Mouse (Mus musculus): Measurements from ENCODE around the gene Tubgcp6.

The Tubgcp6 gene

GRCm38 (mm10) chr15:89122649-89123366 lies at the start of gene Tubgcp6:
Gene Tubgcp6, minus strand, starts transcription at chr15:89123112.
- peak; percentile 91 to 92 for DNase-seq (ENCODE audit: low spot score in 2 of 2)

- no peak for DNase-seq (ENCODE audit: low spot score in 2 of 2)
Measured at GRCm38 (mm10) chr15:89172276-89172935, 49.5 kb upstream of the Tubgcp6 start.

- no peak for DNase-seq (ENCODE audit: low spot score in 2 of 2)
Measured at GRCm38 (mm10) chr15:89171526-89172051, 48.7 kb upstream of the Tubgcp6 start.

GRCm38 (mm10) chr15:89170102-89170501 lies 47.2 kb upstream of the Tubgcp6 start:
- DNase-seq (ENCODE audit: low spot score in 2 of 2) = no peak

- peak; percentile 71 to 72 for DNase-seq (ENCODE audit: low spot score in 2 of 2)
Measured at GRCm38 (mm10) chr15:89169431-89169830, 46.5 kb upstream of the Tubgcp6 start.

GRCm38 (mm10) chr15:89168922-89169321 lies 46.0 kb upstream of the Tubgcp6 start:
- DNase-seq (ENCODE audit: low spot score in 2 of 2) = no peak

GRCm38 (mm10) chr15:89165478-89165877 lies 42.6 kb upstream of the Tubgcp6 start:
- DNase-seq (ENCODE audit: low spot score in 2 of 2) = no peak

- no peak for DNase-seq (ENCODE audit: low spot score in 2 of 2)
Measured at GRCm38 (mm10) chr15:89161397-89161796, 38.5 kb upstream of the Tubgcp6 start.

- DNase-seq (ENCODE audit: low spot score in 2 of 2) = no peak
Measured at GRCm38 (mm10) chr15:89158516-89158915, 35.6 kb upstream of the Tubgcp6 start.

- DNase-seq (ENCODE audit: low spot score in 2 of 2) = no peak
Measured at GRCm38 (mm10) chr15:89157954-89158353, 35.0 kb upstream of the Tubgcp6 start.

- DNase-seq (ENCODE audit: low spot score in 2 of 2) = no peak
Measured at GRCm38 (mm10) chr15:89152312-89152711, 29.4 kb upstream of the Tubgcp6 start.

- DNase-seq (ENCODE audit: low spot score in 2 of 2) = no peak
Measured at GRCm38 (mm10) chr15:89150041-89150390, 27.1 kb upstream of the Tubgcp6 start.

- no peak for DNase-seq (ENCODE audit: low spot score in 2 of 2)
Measured at GRCm38 (mm10) chr15:89149271-89150040, 26.5 kb upstream of the Tubgcp6 start, which contains the start of gene Mapk11. Gene Mapk11, minus strand, starts transcription at chr15:89149628.

GRCm38 (mm10) chr15:89148496-89149270 lies 25.8 kb upstream of the Tubgcp6 start:
- no peak for DNase-seq (ENCODE audit: low spot score in 2 of 2)

- DNase-seq (ENCODE audit: low spot score in 2 of 2) = no peak
Measured at GRCm38 (mm10) chr15:89147895-89148294, 25.0 kb upstream of the Tubgcp6 start.

GRCm38 (mm10) chr15:89147456-89147855 lies 24.5 kb upstream of the Tubgcp6 start:
- DNase-seq (ENCODE audit: low spot score in 2 of 2) = no peak

GRCm38 (mm10) chr15:89147024-89147423 lies 24.1 kb upstream of the Tubgcp6 start:
- no peak for DNase-seq (ENCODE audit: low spot score in 2 of 2)

GRCm38 (mm10) chr15:89146537-89146936 lies 23.6 kb upstream of the Tubgcp6 start:
- peak; percentile 48 to 58 for DNase-seq (ENCODE audit: low spot score in 2 of 2)

GRCm38 (mm10) chr15:89145813-89146350 lies 23.0 kb upstream of the Tubgcp6 start:
- DNase-seq (ENCODE audit: low spot score in 2 of 2) = no peak

GRCm38 (mm10) chr15:89144965-89145364 lies 22.1 kb upstream of the Tubgcp6 start:
- DNase-seq (ENCODE audit: low spot score in 2 of 2) = no peak

GRCm38 (mm10) chr15:89143134-89143533 lies 20.2 kb upstream of the Tubgcp6 start:
- DNase-seq (ENCODE audit: low spot score in 2 of 2) = no peak
